Mouse (Mus musculus): ENCODE results near the gene B230219D22Rik.

- TF ChIP-seq CTCF (IDR thresholded peaks at IDR 0.05) = peak; percentile 29
- no peak for TF ChIP-seq POLR2A (IDR thresholded peaks at IDR 0.05; ENCODE audit: insufficient read depth, low read depth, low read length)
Observed at GRCm38 (mm10) chr13:55650098-55650497, 42.8 kb upstream of the B230219D22Rik start.

Data from heart, adult 2 months (tissue).